Mouse (Mus musculus) small intestine, adult 2 months (tissue): ENCODE results near the gene Elovl3. TPM values are rescaled to one million over a fixed set of nuclear protein-coding genes. Genes with fewer than 3 reads are reported as not detected.
"Not testable (repeated sequence)": the region's sequence is repeated elsewhere in the genome, so short reads cannot be mapped to it uniquely, and the experiment has no call there.

Experiments used
- H3K27ac ChIP-seq: fragments of 200-500 bp; 2 replicates; pipeline ENCODE4 v1.5.1; 2012; ENCODE audit warnings: low read depth, low read length, control low read depth, inconsistent platforms; ENCODE audit not compliant: insufficient read depth
- H3K27me3 ChIP-seq: fragments of 200-500 bp; 2 replicates; pipeline ENCODE4 v1.6.1; 2012; ENCODE audit warnings: mild to moderate bottlenecking, moderate library complexity, low read length, inconsistent platforms; ENCODE audit not compliant: control insufficient read depth, insufficient read depth
- H3K36me3 ChIP-seq: fragments of 200-500 bp; 2 replicates; pipeline ENCODE4 v1.6.1; 2012; ENCODE audit warnings: mild to moderate bottlenecking, low read length, control low read depth, inconsistent platforms; ENCODE audit not compliant: control insufficient read depth, insufficient read depth
- H3K4me1 ChIP-seq: fragments of 200-500 bp; 2 replicates; pipeline ENCODE4 v1.6.1; 2012; ENCODE audit warnings: low read length, inconsistent platforms, mixed read lengths; ENCODE audit not compliant: control insufficient read depth, insufficient read depth, insufficient read length
- H3K4me3 ChIP-seq: fragments of 200-500 bp; 2 replicates; pipeline ENCODE4 v1.5.1; 2012; ENCODE audit warnings: low read depth, mild to moderate bottlenecking, control low read depth, inconsistent platforms, low read length, moderate library complexity
- CTCF ChIP-seq: fragments of 200-500 bp; IDR thresholded peaks from 2 replicates; pipeline ENCODE4 v1.5.1; 2012; ENCODE audit warnings: low read depth, mild to moderate bottlenecking, control low read depth, inconsistent platforms, low read length, moderate library complexity, mixed read lengths; ENCODE audit not compliant: insufficient replicate concordance, insufficient read length; ENCODE audit errors: extremely low read depth
- POLR2A ChIP-seq: fragments of 200-500 bp; IDR thresholded peaks from 2 replicates; pipeline ENCODE4 v1.6.1; 2012; ENCODE audit warnings: low read depth, mild to moderate bottlenecking, control low read depth, inconsistent platforms, low read length, moderate library complexity
- WGBS: fragments of 180-500 bp; shearing (Covaris S2); methylation state at CpG from one replicate; pipeline ENCODE4 v1.1.7; 2018; 5-methylcytosine and 5-hydroxymethylcytosine counted together
- polyA plus RNA-seq: library from polyadenylated mRNA; depleted of rRNA; stranded (reverse); fragments of >200 nt; gene quantifications from 2 replicates; pipeline ENCODE4 v1.2.3, GENCODE M21; 2012

The Elovl3 gene
- polyA plus RNA-seq, 1 experiment, result not detected

GRCm38 (mm10) chr19:46119458-46119857 is 12.2 kb upstream of the Elovl3 start:
- H3K27ac ChIP-seq, result no peak overlapping the region
- no peaks in the 10 kb centered on the region for H3K4me1 ChIP-seq
- no peak for TF ChIP-seq POLR2A
- no peak for TF ChIP-seq CTCF
- H3K4me3 ChIP-seq, result no peak overlapping the region
- H3K36me3 ChIP-seq, result no peaks in the 10 kb centered on the region
- 82% methylated on average over 3 of the region's 3 CpGs for WGBS
- H3K27me3 ChIP-seq, result 0 out of 2 replicates have a peak, but pooled peaks cover 2% of the 10 kb centered on the region

- Histone ChIP-seq H3K36me3 (no peaks in the 10 kb centered on the region), H3K4me1 (no peaks in the 10 kb centered on the region), H3K4me3 (no peak overlapping the region), H3K27ac (no peak overlapping the region), H3K27me3 (0 out of 2 replicates have a peak, but pooled peaks cover 2% of the 10 kb centered on the region)
- WGBS, result 74% methylated on average over 6 of the region's 6 CpGs
- TF ChIP-seq POLR2A (no peak), CTCF (no peak)
Observed at GRCm38 (mm10) chr19:46120872-46121271, 10.8 kb upstream of the Elovl3 start.

GRCm38 (mm10) chr19:46123876-46124275 is 7.8 kb upstream of the Elovl3 start:
- TF ChIP-seq POLR2A (no peak), CTCF (no peak)
- no peak overlapping the region for H3K4me3 ChIP-seq
- no peak overlapping the region for H3K27ac ChIP-seq
- H3K4me1 ChIP-seq, result no peaks in the 10 kb centered on the region
- H3K27me3 ChIP-seq, result no peaks in the 10 kb centered on the region
- WGBS, result 72% methylated on average over 3 of the region's 3 CpGs
- no peaks in the 10 kb centered on the region for H3K36me3 ChIP-seq

- Histone ChIP-seq H3K27me3 (no peaks in the 10 kb centered on the region), H3K27ac (no peak overlapping the region), H3K4me1 (no peaks in the 10 kb centered on the region), H3K36me3 (no peaks in the 10 kb centered on the region), H3K4me3 (no peak overlapping the region)
- TF ChIP-seq POLR2A (no peak), CTCF (no peak)
Observed at GRCm38 (mm10) chr19:46124651-46125050, 7.0 kb upstream of the Elovl3 start.

- WGBS, result 85% methylated on average over 4 of the region's 4 CpGs
Observed at GRCm38 (mm10) chr19:46126301-46126700, 5.4 kb upstream of the Elovl3 start.

GRCm38 (mm10) chr19:46129737-46130136 is 2.0 kb upstream of the Elovl3 start:
- H3K27ac ChIP-seq, H3K4me1 ChIP-seq, H3K36me3 ChIP-seq, H3K4me3 ChIP-seq: not testable (repeated sequence)
- peaks cover 28% of the 10 kb centered on the region for H3K27me3 ChIP-seq
- 69% methylated on average over 6 of the region's 6 CpGs for WGBS

More at GRCm38 (mm10) chr19:46126301-46126700, 5.4 kb upstream of the Elovl3 start:
- 0 out of 2 replicates have a peak, but pooled peaks cover 4% of the 10 kb centered on the region for H3K27me3 ChIP-seq
- TF ChIP-seq POLR2A (no peak), CTCF (no peak)
- no peak overlapping the region for H3K27ac ChIP-seq
- no peaks in the 10 kb centered on the region for H3K4me1 ChIP-seq
- H3K4me3 ChIP-seq, result no peak overlapping the region
- no peaks in the 10 kb centered on the region for H3K36me3 ChIP-seq

GRCm38 (mm10) chr19:46131283-46131682 is 414 bp upstream of the Elovl3 start:
- Histone ChIP-seq H3K4me1 (peaks cover 3% of the 10 kb centered on the region), H3K4me3 (peak overlapping the region; percentile 23; the same call in 1 of the 2 replicates), H3K27ac (no peak overlapping the region), H3K27me3 (peaks cover 30% of the 10 kb centered on the region), H3K36me3 (no peaks in the 10 kb centered on the region)
- TF ChIP-seq POLR2A, result no peak
- no peak for TF ChIP-seq CTCF
- WGBS, result 6% methylated on average over 7 of the region's 8 CpGs

- H3K4me3 ChIP-seq, result no peak overlapping the region
- no peaks in the 10 kb centered on the region for H3K36me3 ChIP-seq
- TF ChIP-seq CTCF (no peak), POLR2A (no peak)
- H3K27ac ChIP-seq, result no peak overlapping the region
- H3K27me3 ChIP-seq, result peaks cover 31% of the 10 kb centered on the region
- WGBS, result 33% methylated on average over 6 of the region's 6 CpGs
- H3K4me1 ChIP-seq, result peaks cover 13% of the 10 kb centered on the region
Observed at GRCm38 (mm10) chr19:46132577-46132976, 880 bp downstream of the Elovl3 start.
